Mouse (Mus musculus) heart, postnatal 0 days (tissue): ENCODE data around the gene Metap2. TPM values are rescaled to one million over a fixed set of nuclear protein-coding genes. Genes with fewer than 3 reads are reported as not detected.
"Not testable (repeated sequence)": the region's sequence is repeated elsewhere in the genome, so short reads cannot be mapped to it uniquely, and the experiment has no call there.

Experiments used
- ATAC-seq: fragments of 200-750 bp; cut with Nextera tagmentation; 2 replicates; pipeline ENCODE4 v1.8.0; 2017; ENCODE audit warnings: low read depth, moderate number of reproducible peaks, moderate library complexity; ENCODE audit not compliant: insufficient read depth
- DNase-seq: peaks from one replicate; pipeline ENCODE4 v3.0.0-alpha.2; 2016; ENCODE audit warnings: low spot score
- H3K27ac ChIP-seq: fragments of 300-500 bp; sonication (generic); 2 replicates; pipeline ENCODE4 v1.5.1; 2014; ENCODE audit warnings: low read depth, mild to moderate bottlenecking
- H3K27me3 ChIP-seq: fragments of 300-500 bp; sonication (generic); 2 replicates; pipeline ENCODE4 v1.6.1; 2014; ENCODE audit warnings: low read length, mixed read lengths; ENCODE audit not compliant: control insufficient read depth, insufficient read depth
- H3K36me3 ChIP-seq: fragments of 300-500 bp; sonication (generic); replicated peaks from 2 replicates; pipeline ENCODE4 v1.6.1; 2014; ENCODE audit warnings: low read length, mixed read lengths; ENCODE audit not compliant: control insufficient read depth, insufficient read depth
- H3K4me1 ChIP-seq: fragments of 300-500 bp; sonication (generic); 2 replicates; pipeline ENCODE4 v1.6.1; 2014; ENCODE audit warnings: antibody characterized with exemption; ENCODE audit not compliant: control insufficient read depth, insufficient read depth
- H3K4me2 ChIP-seq: fragments of 300-500 bp; sonication (generic); 2 replicates; pipeline ENCODE4 v1.6.1; 2014; ENCODE audit warnings: low read depth, mild to moderate bottlenecking, low read length, moderate library complexity
- H3K4me3 ChIP-seq: fragments of 300-500 bp; sonication (generic); 2 replicates; pipeline ENCODE4 v1.5.1; 2014; ENCODE audit warnings: low read depth, low read length
- H3K9ac ChIP-seq: fragments of 300-500 bp; sonication (generic); replicated peaks from 2 replicates; pipeline ENCODE4 v1.6.1; 2014; ENCODE audit warnings: low read depth, low read length, mixed read lengths
- H3K9me3 ChIP-seq: fragments of 300-500 bp; sonication (generic); replicated peaks from 2 replicates; pipeline ENCODE4 v1.6.1; 2016; ENCODE audit warnings: low read length; ENCODE audit not compliant: control insufficient read depth
- CTCF ChIP-seq: IDR thresholded peaks from 2 replicates; pipeline ENCODE4 v1.5.1; 2016; ENCODE audit warnings: antibody characterized with exemption, control low read depth, low read depth
- EP300 ChIP-seq: IDR thresholded peaks from 2 replicates; pipeline ENCODE4 v1.6.1; 2016; ENCODE audit warnings: antibody characterized with exemption, low read depth
- WGBS: fragments of 180-500 bp; shearing (Covaris S2); extraction: QIAGEN DNeasy Blood & Tissue Kit; methylation state at CpG from one replicate; pipeline ENCODE4 v1.1.7; 2014; 5-methylcytosine and 5-hydroxymethylcytosine counted together
- polyA plus RNA-seq: library from polyadenylated mRNA; unstranded; fragments of >200 nt; fragmentation: Nextera tagmentation; extraction: Ambion mirVana; gene quantifications from 2 replicates; pipeline ENCODE4 v1.2.1, GENCODE M21; 2015
- total RNA-seq: library from RNA; depleted of rRNA; stranded (reverse); fragments of >200 nt; gene quantifications from 2 replicates; pipeline ENCODE4 v1.2.3, GENCODE M21; 2014; ENCODE audit warnings: low replicate concordance

Metap2 gene
- total and polyA plus RNA-seq, 2 experiments from 2014 or later: 22.0 to 151 TPM

DNA sequence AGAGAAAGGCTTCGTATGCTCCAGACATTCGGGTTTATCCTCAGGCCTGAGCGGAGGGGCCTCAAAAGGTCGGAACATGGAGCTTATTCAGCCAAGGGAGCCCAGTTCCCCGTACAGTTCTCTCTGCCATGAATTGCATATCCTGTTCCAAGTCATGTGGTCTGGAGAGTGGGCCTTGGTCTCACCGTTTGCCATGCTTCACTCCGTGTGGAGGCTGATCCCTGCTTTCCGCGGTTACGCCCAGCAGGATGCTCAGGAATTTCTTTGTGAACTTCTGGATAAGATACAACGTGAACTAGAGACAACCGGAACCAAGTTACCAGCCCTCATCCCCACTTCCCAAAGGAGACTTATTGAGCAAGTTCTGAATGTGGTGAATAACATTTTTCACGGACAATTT lies 50.2 kb downstream of the Metap2 start:
- Histone ChIP-seq H3K27ac (no peak overlapping the region), H3K9ac (no peak overlapping the region), H3K4me2 (no peak overlapping the region), H3K4me3 (no peak overlapping the region), H3K9me3 (peaks cover 13% of the 10 kb centered on the region; the same call in 1 of the 2 replicates), H3K4me1 (no peaks in the 10 kb centered on the region), H3K36me3 (no peaks in the 10 kb centered on the region), H3K27me3 (no peaks in the 10 kb centered on the region)
- no peak for TF ChIP-seq CTCF
- no peak for TF ChIP-seq EP300
- DNase-seq (no peak), ATAC-seq (no peak)
- WGBS: 89% methylated on average over 13 of the region's 13 CpGs

DNA sequence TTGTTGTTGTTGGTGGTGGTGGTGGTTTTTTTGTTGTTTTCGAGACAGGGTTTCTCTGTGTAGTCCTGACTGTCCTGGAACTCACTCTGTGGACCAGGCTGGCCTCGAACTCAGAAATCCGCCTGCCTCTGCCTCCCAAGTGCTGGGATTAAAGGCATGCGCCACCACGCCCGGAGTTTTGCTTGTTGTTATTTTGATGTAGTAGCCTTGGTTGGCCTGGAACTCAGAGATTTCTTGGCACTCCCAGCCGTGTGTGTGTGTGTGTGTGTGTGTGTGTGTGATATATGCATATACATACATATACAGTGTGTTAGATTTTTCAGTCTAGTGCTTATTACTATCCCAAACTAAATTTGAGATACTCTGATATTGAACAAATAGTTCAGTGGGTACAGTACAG lies 61.8 kb downstream of the Metap2 start:
- H3K27me3 ChIP-seq: peaks cover 64% of the 10 kb centered on the region
- not testable (repeated sequence) for H3K9me3 ChIP-seq, H3K4me3 ChIP-seq, H3K27ac ChIP-seq, ATAC-seq, H3K4me2 ChIP-seq, DNase-seq, H3K36me3 ChIP-seq, H3K4me1 ChIP-seq, H3K9ac ChIP-seq
- WGBS: 87% methylated on average over 7 of the region's 7 CpGs

DNA sequence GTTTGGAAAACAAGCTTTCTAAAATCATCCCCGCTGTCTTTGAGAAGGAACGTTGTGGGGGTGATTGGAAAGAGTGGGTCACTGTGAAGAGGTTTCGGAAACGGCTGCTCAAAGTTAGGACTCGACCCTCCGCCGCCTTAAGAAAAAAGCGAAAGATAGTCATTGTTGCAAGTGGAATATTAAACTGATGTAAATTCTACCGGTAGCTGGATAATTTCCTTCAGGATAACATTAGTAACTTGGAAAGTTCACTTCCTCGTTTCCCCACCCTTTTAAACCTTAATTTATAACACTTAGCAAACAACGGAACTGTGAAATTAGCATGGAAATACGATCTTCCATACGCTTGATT lies 62.5 kb downstream of the Metap2 start:
- H3K36me3 ChIP-seq: no peaks in the 10 kb centered on the region
- TF ChIP-seq EP300: no peak
- no peak for TF ChIP-seq CTCF
- H3K4me2 ChIP-seq: peak overlapping the region; percentile 96
- WGBS: 13% methylated on average over 13 of the region's 13 CpGs
- peak overlapping the region; percentile 77 for H3K4me3 ChIP-seq
- no peak overlapping the region for H3K27ac ChIP-seq
- peaks cover 8% of the 10 kb centered on the region for H3K4me1 ChIP-seq
- peaks cover 71% of the 10 kb centered on the region for H3K27me3 ChIP-seq
- no peak for ATAC-seq
- no peak for DNase-seq
- H3K9ac ChIP-seq: no peak overlapping the region; the same call in 1 of the 2 replicates
- H3K9me3 ChIP-seq: no peaks in the 10 kb centered on the region

DNA sequence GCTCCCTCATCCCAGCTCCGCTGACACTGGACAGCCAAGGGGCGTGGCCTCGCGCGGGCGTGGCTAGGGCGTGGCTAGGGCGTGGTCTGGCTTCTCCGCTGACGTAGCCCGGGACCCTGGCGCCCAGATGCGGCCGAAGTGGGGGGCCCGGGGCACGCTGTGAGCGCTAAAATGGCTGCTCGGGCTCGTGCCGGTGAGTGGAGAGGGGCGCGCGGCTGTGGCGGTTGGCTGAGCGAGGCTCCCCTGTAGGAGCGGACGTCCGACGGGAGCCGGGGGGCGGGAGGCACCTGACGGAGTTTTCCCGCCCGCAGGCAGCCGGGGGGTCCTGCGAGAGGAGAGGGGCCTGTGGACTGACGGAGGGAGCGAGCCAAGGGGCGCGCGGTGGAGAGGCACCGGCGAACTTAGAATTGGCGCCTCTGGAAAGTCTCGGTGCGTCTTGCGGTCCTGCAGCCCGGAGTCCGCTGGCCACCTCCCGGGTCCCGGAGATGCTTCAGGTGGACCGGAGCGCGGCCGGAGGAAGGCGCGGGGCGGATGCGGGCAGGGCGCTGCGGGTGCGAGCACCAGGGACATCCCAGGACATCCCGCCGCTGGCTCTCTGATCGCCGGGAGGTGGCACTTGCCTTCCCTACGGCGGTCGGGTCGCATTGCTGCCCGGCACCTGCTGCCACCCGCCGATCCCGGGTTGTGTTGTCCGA lies 63.0 kb downstream of the Metap2 start:
- H3K27me3 ChIP-seq: peaks cover 71% of the 10 kb centered on the region
- H3K9ac ChIP-seq: no peak overlapping the region; the same call in 1 of the 2 replicates
- H3K4me3 ChIP-seq: peak overlapping the region; percentile 77
- ATAC-seq (peak; percentile 92), DNase-seq (peak; percentile 26)
- TF ChIP-seq CTCF: no peak
- TF ChIP-seq EP300: no peak
- peak overlapping the region; percentile 96 for H3K4me2 ChIP-seq
- H3K27ac ChIP-seq: no peak overlapping the region
- no peaks in the 10 kb centered on the region for H3K9me3 ChIP-seq
- H3K36me3 ChIP-seq: no peaks in the 10 kb centered on the region
- peaks cover 8% of the 10 kb centered on the region for H3K4me1 ChIP-seq
- WGBS: under 1% methylated on average over 71 of the region's 75 CpGs

DNA sequence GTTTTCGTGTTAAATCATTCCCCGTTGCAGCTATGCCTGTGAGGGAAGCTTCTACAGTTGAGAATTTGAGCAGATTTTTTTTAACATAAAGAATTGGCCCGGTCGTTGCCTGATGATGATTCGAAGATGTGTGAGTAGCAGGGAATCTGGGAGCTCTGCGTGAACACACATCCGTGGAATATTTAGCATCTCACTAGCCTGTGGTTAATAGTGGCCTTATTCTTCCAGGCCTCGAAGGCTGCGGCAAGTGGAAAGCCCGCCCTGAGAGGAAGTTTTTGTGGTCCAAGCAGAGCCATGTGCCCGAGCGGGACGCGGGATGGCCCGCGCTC lies 63.6 kb downstream of the Metap2 start:
- no peak overlapping the region; the same call in 1 of the 2 replicates for H3K9ac ChIP-seq
- H3K4me2 ChIP-seq: peak overlapping the region; percentile 96
- ATAC-seq: 0 out of 2 replicates have a peak, but pooled peaks have one; percentile 3
- DNase-seq: no peak
- H3K27me3 ChIP-seq: peaks cover 71% of the 10 kb centered on the region
- peaks cover 8% of the 10 kb centered on the region for H3K4me1 ChIP-seq
- no peaks in the 10 kb centered on the region for H3K9me3 ChIP-seq
- no peak overlapping the region for H3K27ac ChIP-seq
- 2% methylated on average over 16 of the region's 16 CpGs for WGBS
- TF ChIP-seq EP300 (no peak), CTCF (no peak)
- H3K36me3 ChIP-seq: no peaks in the 10 kb centered on the region
- peak overlapping the region; percentile 77 for H3K4me3 ChIP-seq

DNA sequence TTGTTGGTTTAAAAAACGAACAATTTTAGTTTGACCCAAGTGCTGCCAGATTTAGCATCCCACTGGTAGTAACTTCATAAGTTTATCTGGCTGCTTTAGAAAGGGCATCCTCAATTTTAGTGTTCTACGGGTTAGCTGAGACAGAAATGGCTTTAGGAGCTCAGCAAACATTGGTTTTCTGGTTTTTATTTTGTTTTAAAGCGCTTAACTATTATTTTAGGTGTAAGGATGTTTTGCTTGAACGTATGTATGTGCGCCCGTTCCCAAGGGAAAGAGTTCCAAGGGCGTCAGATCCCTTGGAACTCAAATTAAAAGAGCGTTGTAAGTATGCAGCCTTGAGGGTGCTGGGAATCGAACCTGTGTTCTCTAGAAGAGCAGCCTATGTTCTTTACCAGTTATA lies 64.1 kb downstream of the Metap2 start:
- Histone ChIP-seq H3K27me3 (peaks cover 71% of the 10 kb centered on the region), H3K27ac (no peak overlapping the region), H3K9me3 (no peaks in the 10 kb centered on the region), H3K4me3 (0 out of 2 replicates have a peak overlapping the region, but pooled peaks have one; percentile 77), H3K4me2 (no peak overlapping the region), H3K4me1 (peaks cover 8% of the 10 kb centered on the region), H3K36me3 (no peaks in the 10 kb centered on the region), H3K9ac (no peak overlapping the region)
- WGBS: 40% methylated on average over 9 of the region's 9 CpGs
- ATAC-seq (no peak), DNase-seq (no peak)
- TF ChIP-seq CTCF (no peak), EP300 (no peak)
